Mouse (Mus musculus): Measurements from ENCODE around the gene Usp30.

The Usp30 gene

GRCm38 (mm10) chr5:114067982-114068381, 2.7 kb downstream of the Usp30 start:
- no peak for DNase-seq

GRCm38 (mm10) chr5:114070858-114071257, 5.6 kb downstream of the Usp30 start:
- no peak for DNase-seq

GRCm38 (mm10) chr5:114072262-114072661, 7.0 kb downstream of the Usp30 start:
- no peak for DNase-seq

- no peak for DNase-seq
Observed at GRCm38 (mm10) chr5:114077009-114077408, 11.7 kb downstream of the Usp30 start.

GRCm38 (mm10) chr5:114085501-114085900, 20.2 kb downstream of the Usp30 start:
- no peak for DNase-seq

- no peak for DNase-seq
Observed at GRCm38 (mm10) chr5:114087875-114088480, 22.7 kb downstream of the Usp30 start.

- no peak for DNase-seq
Observed at GRCm38 (mm10) chr5:114090421-114091013, 25.3 kb downstream of the Usp30 start.

GRCm38 (mm10) chr5:114091057-114091807, 26.0 kb downstream of the Usp30 start, which contains the start of gene Svop:
Gene Svop (minus strand): TSS chr5:114091570.
- peak; percentile 51 for DNase-seq

- peak; percentile 93 for DNase-seq
Observed at GRCm38 (mm10) chr5:114099709-114100389, 34.6 kb downstream of the Usp30 start.

GRCm38 (mm10) chr5:114100390-114101099, 35.3 kb downstream of the Usp30 start:
- DNase-seq: no peak

- DNase-seq: no peak
Observed at GRCm38 (mm10) chr5:114101873-114102272, 36.6 kb downstream of the Usp30 start.

- DNase-seq: no peak
Observed at GRCm38 (mm10) chr5:114102807-114103206, 37.5 kb downstream of the Usp30 start.

GRCm38 (mm10) chr5:114106391-114106935, 41.2 kb downstream of the Usp30 start:
- DNase-seq: no peak

GRCm38 (mm10) chr5:114113334-114113733, 48.1 kb downstream of the Usp30 start:
- no peak for DNase-seq

GRCm38 (mm10) chr5:114115030-114115429, 49.8 kb downstream of the Usp30 start:
- no peak for DNase-seq

GRCm38 (mm10) chr5:114116586-114116985, 51.3 kb downstream of the Usp30 start:
- no peak for DNase-seq

GRCm38 (mm10) chr5:114119806-114120205, 54.5 kb downstream of the Usp30 start:
- no peak for DNase-seq

GRCm38 (mm10) chr5:114126008-114126407, 60.7 kb downstream of the Usp30 start:
- DNase-seq: no peak

- DNase-seq: no peak
Observed at GRCm38 (mm10) chr5:114126499-114127244, 61.4 kb downstream of the Usp30 start.

- DNase-seq: peak; percentile 92
Observed at GRCm38 (mm10) chr5:114127374-114128349, 62.4 kb downstream of the Usp30 start, which contains the start of gene Alkbh2. Gene Alkbh2 (minus strand): TSS chr5:114128218.
